Mouse (Mus musculus) brain, embryonic 14.5 days (tissue): ENCODE data around the gene Dnlz. TPM values are rescaled to one million over a fixed set of nuclear protein-coding genes. Genes with fewer than 3 reads are reported as not detected.

Source experiments
- DNase-seq: peaks from one replicate; pipeline ENCODE4 v3.0.0-alpha.2; 2011; ENCODE audit warnings: low read depth
- CTCF ChIP-seq: fragments of 200-500 bp; IDR thresholded peaks from 2 replicates; pipeline ENCODE4 v1.5.1; 2012; ENCODE audit warnings: inconsistent platforms, mild to moderate bottlenecking, moderate library complexity, borderline replicate concordance; ENCODE audit not compliant: insufficient read depth, insufficient read length; ENCODE audit errors: extremely low read depth
- POLR2A ChIP-seq: fragments of 200-500 bp; IDR thresholded peaks from 2 replicates; pipeline ENCODE4 v1.6.1; 2012; ENCODE audit warnings: mild to moderate bottlenecking, inconsistent platforms, borderline replicate concordance; ENCODE audit not compliant: poor library complexity, insufficient read depth, insufficient read length, severe bottlenecking; ENCODE audit errors: extremely low read depth
- polyA plus RNA-seq: library from polyadenylated mRNA; depleted of rRNA; stranded (reverse); fragments of >200 nt; gene quantifications from 2 replicates; pipeline ENCODE4 v1.2.3, GENCODE M21; 2012

Dnlz gene
- polyA plus RNA-seq, 1 experiment: 31.0 TPM

GRCm38 (mm10) chr2:26316576-26317246, 35.2 kb downstream of the Dnlz start:
- TF ChIP-seq CTCF (no peak), POLR2A (no peak)
- DNase-seq: peak; percentile 74

- peak; percentile 57 for DNase-seq
- TF ChIP-seq POLR2A (no peak), CTCF (no peak)
These were observed 36.0 kb downstream of the Dnlz start for GRCm38 (mm10) chr2:26315925-26316311.

GRCm38 (mm10) chr2:26315072-26315924, 36.6 kb downstream of the Dnlz start, which contains the start of gene Gpsm1:
Gpsm1 (plus strand) TSS chr2:26315515.
- no peak for TF ChIP-seq CTCF
- peak; percentile 94 for TF ChIP-seq POLR2A
- peak; percentile 94 for DNase-seq

- DNase-seq: peak; percentile 52
- TF ChIP-seq CTCF: no peak
These were observed 37.4 kb downstream of the Dnlz start for GRCm38 (mm10) chr2:26314281-26315071.

GRCm38 (mm10) chr2:26313394-26313793, 38.5 kb downstream of the Dnlz start:
- no peak for TF ChIP-seq POLR2A
- no peak for TF ChIP-seq CTCF
- DNase-seq: no peak

- TF ChIP-seq CTCF: peak; percentile 24; the same call in 1 of the 2 replicates
- TF ChIP-seq POLR2A: no peak
- no peak for DNase-seq
These were observed 39.1 kb downstream of the Dnlz start for GRCm38 (mm10) chr2:26312812-26313211.

GRCm38 (mm10) chr2:26311936-26312335, 40.0 kb downstream of the Dnlz start:
- DNase-seq: no peak
- TF ChIP-seq POLR2A (no peak), CTCF (no peak)

- TF ChIP-seq CTCF (no peak), POLR2A (no peak)
These were observed 42.2 kb downstream of the Dnlz start for GRCm38 (mm10) chr2:26309739-26310138.

GRCm38 (mm10) chr2:26306702-26307101, 45.2 kb downstream of the Dnlz start:
- TF ChIP-seq CTCF: no peak
- no peak for TF ChIP-seq POLR2A

More at GRCm38 (mm10) chr2:26309739-26310138, 42.2 kb downstream of the Dnlz start:
- DNase-seq: peak; percentile 74

GRCm38 (mm10) chr2:26305555-26305954, 46.4 kb downstream of the Dnlz start:
- DNase-seq: no peak
- TF ChIP-seq POLR2A: no peak
- no peak for TF ChIP-seq CTCF

More at GRCm38 (mm10) chr2:26306702-26307101, 45.2 kb downstream of the Dnlz start:
- no peak for DNase-seq

- no peak for TF ChIP-seq POLR2A
- no peak for TF ChIP-seq CTCF
- no peak for DNase-seq
These were observed 47.2 kb downstream of the Dnlz start for GRCm38 (mm10) chr2:26304711-26305110.

- DNase-seq: no peak
- TF ChIP-seq CTCF (no peak), POLR2A (no peak)
These were observed 49.9 kb downstream of the Dnlz start for GRCm38 (mm10) chr2:26302005-26302503.
